Mouse (Mus musculus) liver, postnatal 0 days (tissue): Measurements from ENCODE around the gene Pkdcc.

Experiments used
- CTCF ChIP-seq: sonication (generic); IDR thresholded peaks from 2 replicates; pipeline ENCODE4 v1.5.1; 2016; ENCODE audit warnings: antibody characterized with exemption, low read depth
- EP300 ChIP-seq: IDR thresholded peaks from 2 replicates; pipeline ENCODE4 v1.6.1; 2016; ENCODE audit warnings: antibody characterized with exemption, low read depth, mild to moderate bottlenecking

- TF ChIP-seq CTCF (no peak), EP300 (no peak)
These were observed 3.9 kb upstream of the Pkdcc start for GRCm38 (mm10) chr17:83211196-83211595.
